Mouse (Mus musculus): ENCODE measurements around the gene Cmtm4. TPM values are rescaled to one million over a fixed set of nuclear protein-coding genes. Genes with fewer than 3 reads are reported as not detected.

Cmtm4 gene
- total and polyA plus RNA-seq, 2 experiments from 2014 or later = 2.7 to 39.8 TPM

GRCm38 (mm10) chr8:104414204-104414603, 18.6 kb upstream of the Cmtm4 start:
- Histone ChIP-seq H3K36me3 (ENCODE audit: insufficient read depth, low read length) (peaks cover 12% of the 10 kb centered on the region; the same call in 1 of the 2 replicates), H3K9ac (replicated peaks; ENCODE audit: low read length, poor library complexity, severe bottlenecking) (no peak overlapping the region), H3K4me2 (ENCODE audit: low read depth, low read length, poor library complexity, severe bottlenecking) (no peak overlapping the region), H3K4me3 (ENCODE audit: low read depth, low read length) (no peak overlapping the region), H3K27ac (ENCODE audit: low read depth, low read length) (no peak overlapping the region), H3K4me1 (ENCODE audit: insufficient read depth, low read length) (no peaks in the 10 kb centered on the region), H3K9me3 (ENCODE audit: low read length) (no peaks in the 10 kb centered on the region), H3K27me3 (ENCODE audit: insufficient read depth, low read length) (no peaks in the 10 kb centered on the region)
- peak; percentile 21 for DNase-seq (ENCODE audit: low spot score)
- WGBS = 50% methylated on average over 3 of the region's 3 CpGs
- ATAC-seq (ENCODE audit: low FRiP score) = no peak
- TF ChIP-seq CTCF (IDR thresholded peaks at IDR 0.05) = peak; percentile 44

GRCm38 (mm10) chr8:104413770-104414169, 18.2 kb upstream of the Cmtm4 start:
- no peak overlapping the region for H3K4me2 ChIP-seq (ENCODE audit: low read depth, low read length, poor library complexity, severe bottlenecking)
- TF ChIP-seq CTCF (IDR thresholded peaks at IDR 0.05) = no peak
- no peak overlapping the region for H3K4me3 ChIP-seq (ENCODE audit: low read depth, low read length)
- H3K4me1 ChIP-seq (ENCODE audit: insufficient read depth, low read length) = no peaks in the 10 kb centered on the region
- H3K9ac ChIP-seq (replicated peaks; ENCODE audit: low read length, poor library complexity, severe bottlenecking) = no peak overlapping the region
- peaks cover 11% of the 10 kb centered on the region; the same call in 1 of the 2 replicates for H3K36me3 ChIP-seq (ENCODE audit: insufficient read depth, low read length)
- 75% methylated on average over 4 of the region's 4 CpGs for WGBS
- ATAC-seq (ENCODE audit: low FRiP score) = no peak; the same call in 1 of the 2 replicates
- no peak overlapping the region for H3K27ac ChIP-seq (ENCODE audit: low read depth, low read length)
- DNase-seq (ENCODE audit: low spot score) = no peak
- no peaks in the 10 kb centered on the region for H3K9me3 ChIP-seq (ENCODE audit: low read length)
- no peaks in the 10 kb centered on the region for H3K27me3 ChIP-seq (ENCODE audit: insufficient read depth, low read length)

GRCm38 (mm10) chr8:104412805-104413532, 17.4 kb upstream of the Cmtm4 start:
- 0 out of 2 replicates have a peak, but pooled peaks cover 7% of the 10 kb centered on the region for H3K36me3 ChIP-seq (ENCODE audit: insufficient read depth, low read length)
- H3K27me3 ChIP-seq (ENCODE audit: insufficient read depth, low read length) = no peaks in the 10 kb centered on the region
- ATAC-seq (ENCODE audit: low FRiP score) (no peak), DNase-seq (ENCODE audit: low spot score) (no peak)
- H3K27ac ChIP-seq (ENCODE audit: low read depth, low read length) = no peak overlapping the region
- no peak overlapping the region for H3K4me2 ChIP-seq (ENCODE audit: low read depth, low read length, poor library complexity, severe bottlenecking)
- no peaks in the 10 kb centered on the region for H3K4me1 ChIP-seq (ENCODE audit: insufficient read depth, low read length)
- TF ChIP-seq CTCF (IDR thresholded peaks at IDR 0.05) = no peak
- H3K9ac ChIP-seq (replicated peaks; ENCODE audit: low read length, poor library complexity, severe bottlenecking) = no peak overlapping the region
- no peaks in the 10 kb centered on the region for H3K9me3 ChIP-seq (ENCODE audit: low read length)
- no peak overlapping the region for H3K4me3 ChIP-seq (ENCODE audit: low read depth, low read length)
- 81% methylated on average over 7 of the region's 7 CpGs for WGBS

GRCm38 (mm10) chr8:104411972-104412371, 16.4 kb upstream of the Cmtm4 start:
- no peak overlapping the region for H3K9ac ChIP-seq (replicated peaks; ENCODE audit: low read length, poor library complexity, severe bottlenecking)
- no peak overlapping the region for H3K27ac ChIP-seq (ENCODE audit: low read depth, low read length)
- no peak for DNase-seq (ENCODE audit: low spot score)
- TF ChIP-seq CTCF (IDR thresholded peaks at IDR 0.05) = no peak
- H3K36me3 ChIP-seq (ENCODE audit: insufficient read depth, low read length) = no peaks in the 10 kb centered on the region
- no peaks in the 10 kb centered on the region for H3K4me1 ChIP-seq (ENCODE audit: insufficient read depth, low read length)
- no peaks in the 10 kb centered on the region for H3K27me3 ChIP-seq (ENCODE audit: insufficient read depth, low read length)
- H3K4me2 ChIP-seq (ENCODE audit: low read depth, low read length, poor library complexity, severe bottlenecking) = no peak overlapping the region
- no peak overlapping the region for H3K4me3 ChIP-seq (ENCODE audit: low read depth, low read length)
- 86% methylated on average over 3 of the region's 3 CpGs for WGBS
- no peak for ATAC-seq (ENCODE audit: low FRiP score)
- no peaks in the 10 kb centered on the region for H3K9me3 ChIP-seq (ENCODE audit: low read length)

GRCm38 (mm10) chr8:104411468-104411867, 15.9 kb upstream of the Cmtm4 start:
- no peak overlapping the region for H3K4me2 ChIP-seq (ENCODE audit: low read depth, low read length, poor library complexity, severe bottlenecking)
- H3K27ac ChIP-seq (ENCODE audit: low read depth, low read length) = no peak overlapping the region
- no peak overlapping the region for H3K9ac ChIP-seq (replicated peaks; ENCODE audit: low read length, poor library complexity, severe bottlenecking)
- WGBS = 96% methylated on average over 3 of the region's 3 CpGs
- no peaks in the 10 kb centered on the region for H3K9me3 ChIP-seq (ENCODE audit: low read length)
- H3K4me3 ChIP-seq (ENCODE audit: low read depth, low read length) = no peak overlapping the region
- no peaks in the 10 kb centered on the region for H3K4me1 ChIP-seq (ENCODE audit: insufficient read depth, low read length)
- no peak for DNase-seq (ENCODE audit: low spot score)
- no peaks in the 10 kb centered on the region for H3K27me3 ChIP-seq (ENCODE audit: insufficient read depth, low read length)
- no peak for TF ChIP-seq CTCF (IDR thresholded peaks at IDR 0.05)
- H3K36me3 ChIP-seq (ENCODE audit: insufficient read depth, low read length) = no peaks in the 10 kb centered on the region
- no peak for ATAC-seq (ENCODE audit: low FRiP score)

GRCm38 (mm10) chr8:104410628-104411273, 15.1 kb upstream of the Cmtm4 start:
- peak overlapping the region; percentile 6; the same call in 1 of the 2 replicates for H3K27ac ChIP-seq (ENCODE audit: low read depth, low read length)

More at GRCm38 (mm10) chr8:104410628-104411273, 15.1 kb upstream of the Cmtm4 start:
- no peak for TF ChIP-seq CTCF (IDR thresholded peaks at IDR 0.05)
- H3K4me3 ChIP-seq (ENCODE audit: low read depth, low read length) = no peak overlapping the region
- 35% methylated on average over 7 of the region's 7 CpGs for WGBS
- DNase-seq (ENCODE audit: low spot score) (no peak), ATAC-seq (ENCODE audit: low FRiP score) (no peak)
- no peaks in the 10 kb centered on the region for H3K36me3 ChIP-seq (ENCODE audit: insufficient read depth, low read length)
- H3K4me2 ChIP-seq (ENCODE audit: low read depth, low read length, poor library complexity, severe bottlenecking) = no peak overlapping the region
- H3K9ac ChIP-seq (replicated peaks; ENCODE audit: low read length, poor library complexity, severe bottlenecking) = no peak overlapping the region
- no peaks in the 10 kb centered on the region for H3K27me3 ChIP-seq (ENCODE audit: insufficient read depth, low read length)
- H3K9me3 ChIP-seq (ENCODE audit: low read length) = no peaks in the 10 kb centered on the region
- H3K4me1 ChIP-seq (ENCODE audit: insufficient read depth, low read length) = no peaks in the 10 kb centered on the region
